Mouse (Mus musculus): ENCODE measurements around the gene Card14.

DNA sequence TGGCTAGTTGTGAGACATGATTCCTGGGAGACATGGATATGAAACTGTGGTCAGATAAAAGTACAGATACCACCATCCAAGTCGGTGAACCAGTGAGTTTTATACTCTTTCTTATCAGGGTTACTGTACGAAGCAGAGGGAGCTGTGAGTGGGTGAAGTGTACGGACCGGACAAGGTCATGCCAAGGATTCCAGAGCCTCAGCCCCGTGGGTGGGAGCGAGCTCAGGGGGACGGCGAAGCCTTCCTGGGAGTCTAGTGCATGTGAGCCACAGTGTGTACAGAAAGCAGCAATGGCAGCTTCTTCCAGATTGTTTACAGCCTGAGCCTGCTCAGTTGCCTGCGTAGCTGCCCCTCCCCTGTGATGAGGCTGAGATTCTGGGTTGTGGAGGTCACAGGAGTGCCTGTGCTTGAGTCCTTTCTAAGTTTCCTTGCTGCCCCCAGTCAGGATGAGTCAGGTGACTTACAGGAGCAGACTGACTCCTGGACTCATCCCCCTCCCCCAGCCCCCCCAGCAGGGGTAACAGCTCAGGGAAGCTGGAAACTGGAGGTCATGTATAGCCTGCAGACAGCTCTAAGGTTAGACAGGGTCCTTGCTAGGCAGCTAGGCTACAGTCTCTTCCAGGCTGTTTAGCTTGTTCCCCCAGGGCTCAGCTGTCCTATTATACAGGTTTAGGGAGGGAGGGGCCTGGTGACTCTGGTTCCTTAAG lies 74.2 kb downstream of the Card14 start:
- TF ChIP-seq CTCF (conservative IDR thresholded peaks at IDR 0.05; ENCODE audit: low read length) (no peak), NANOG (IDR thresholded peaks at IDR 0.05; ENCODE audit: borderline replicate concordance, low read length) (no peak)
